In genomic region chr8:108896468-108897346, GRCm38 (mm10) we compare ENCODE assay signal across 8 mouse cellular contexts.
A peak's percentile ranks its signal among the peaks of the same experiment; 100 is the strongest.
DNase-seq lines count a peak whose midpoint lies in the region; ATAC-seq and TF ChIP-seq lines count a peak whose summit lies in the region.

No protein-coding gene starts in this region.

- H3K27ac ChIP-seq in forebrain, postnatal 0 days (ENCODE audit: low read depth, low read length): no peak overlapping the region
- peak overlapping the region; percentile 32; the same call in 1 of the 2 replicates for H3K27ac ChIP-seq in lung, postnatal 0 days (ENCODE audit: low read length)

- 20% methylated on average over 18 of the region's 18 CpGs for WGBS in forebrain, postnatal 0 days
- WGBS in lung, postnatal 0 days: 36% methylated on average over 18 of the region's 18 CpGs

- H3K36me3 ChIP-seq in forebrain, postnatal 0 days (ENCODE audit: insufficient read depth): no peaks in the 10 kb centered on the region
- H3K36me3 ChIP-seq in lung, postnatal 0 days (ENCODE audit: insufficient read depth, low read length): no peaks in the 10 kb centered on the region

- TF ChIP-seq CTCF in forebrain, postnatal 0 days (IDR thresholded peaks at IDR 0.05; ENCODE audit: low read depth): no peak
- TF ChIP-seq CTCF in lung, postnatal 0 days (IDR thresholded peaks at IDR 0.05): no peak

- peak; percentile 54; the same call in 1 of the 2 replicates for ATAC-seq in forebrain, postnatal 0 days
- ATAC-seq in lung, postnatal 0 days: peak; percentile 32
- ATAC-seq in erythroid progenitor cell, adult 5-6 weeks (replicated peaks; ENCODE audit: low FRiP score, poor library complexity, severe bottlenecking): no peak

- no peak for TF ChIP-seq EP300 in lung, postnatal 0 days (IDR thresholded peaks at IDR 0.05)

- no peaks in the 10 kb centered on the region for H3K9me3 ChIP-seq in forebrain, postnatal 0 days (ENCODE audit: low read length)
- H3K9me3 ChIP-seq in lung, postnatal 0 days (ENCODE audit: low read length): no peaks in the 10 kb centered on the region

- 0 out of 2 replicates have a peak, but pooled peaks cover 21% of the 10 kb centered on the region for H3K4me1 ChIP-seq in forebrain, postnatal 0 days (ENCODE audit: insufficient read depth)
- peaks cover 31% of the 10 kb centered on the region for H3K4me1 ChIP-seq in lung, postnatal 0 days (ENCODE audit: insufficient read depth, low read depth, low read length)

- peak; percentile 38 to 59 for DNase-seq in thymus, postnatal 36 days
- DNase-seq in thymus, postnatal 4 days: no peak
- peak; percentile 78 for DNase-seq in forebrain, postnatal 0 days
- DNase-seq in heart, postnatal 14 days: peak; percentile 82 to 93
- peak; percentile 75 for DNase-seq in layer of hippocampus, adult 11-12 months (ENCODE audit: low spot score)
- peak; percentile 78 for DNase-seq in lung, postnatal 0 days (ENCODE audit: low spot score)
- DNase-seq in right cerebral cortex, adult 2 months (ENCODE audit: low spot score in 2 of 2): peak; percentile 73 to 80

- H3K4me3 ChIP-seq in forebrain, postnatal 0 days (ENCODE audit: low read depth, low read length): no peak overlapping the region
- H3K4me3 ChIP-seq in lung, postnatal 0 days (ENCODE audit: low read depth, low read length): no peak overlapping the region

- no peak overlapping the region for H3K4me2 ChIP-seq in forebrain, postnatal 0 days (ENCODE audit: low read depth)
- no peak overlapping the region; the same call in 1 of the 2 replicates for H3K4me2 ChIP-seq in lung, postnatal 0 days (replicated peaks; ENCODE audit: low read depth, low read length)

- no peaks in the 10 kb centered on the region for H3K27me3 ChIP-seq in forebrain, postnatal 0 days (ENCODE audit: insufficient read depth, low read length)
- H3K27me3 ChIP-seq in lung, postnatal 0 days (replicated peaks; ENCODE audit: insufficient read depth, low read length): no peaks in the 10 kb centered on the region

- intact Hi-C loops in heart, postnatal 14 days (cut with DNase I): loop anchor here (5.0 kb wide), 1 partner anchor 99 kb away; no protein-coding TSS in a partner anchor

- no peak overlapping the region for H3K9ac ChIP-seq in forebrain, postnatal 0 days
- H3K9ac ChIP-seq in lung, postnatal 0 days (replicated peaks; ENCODE audit: low read depth): no peak overlapping the region
